Mouse (Mus musculus): ENCODE results near the gene 1110059E24Rik.

- TF ChIP-seq CTCF (IDR thresholded peaks at IDR 0.05; ENCODE audit: extremely low read depth, insufficient read length, insufficient replicate concordance, low read depth, low read length) = no peak
- TF ChIP-seq POLR2A (IDR thresholded peaks at IDR 0.05; ENCODE audit: low read depth, low read length) = no peak
These were observed 54.0 kb downstream of the 1110059E24Rik start for GRCm38 (mm10) chr19:21598659-21599352.

Measured in small intestine, adult 2 months (tissue).